Mouse (Mus musculus) cerebellum, adult 11 months (tissue): ENCODE results near the gene Suz12.
"Not testable (repeated sequence)": the region's sequence is repeated elsewhere in the genome, so short reads cannot be mapped to it uniquely, and the experiment has no call there.

Experiments used
- DNase-seq: peaks from one replicate; pipeline ENCODE4 v3.0.0; 2022

Gene Suz12

GRCm38 (mm10) chr11:79993356-79994270, 707 bp downstream of the Suz12 start:
- DNase-seq = no peak

DNA sequence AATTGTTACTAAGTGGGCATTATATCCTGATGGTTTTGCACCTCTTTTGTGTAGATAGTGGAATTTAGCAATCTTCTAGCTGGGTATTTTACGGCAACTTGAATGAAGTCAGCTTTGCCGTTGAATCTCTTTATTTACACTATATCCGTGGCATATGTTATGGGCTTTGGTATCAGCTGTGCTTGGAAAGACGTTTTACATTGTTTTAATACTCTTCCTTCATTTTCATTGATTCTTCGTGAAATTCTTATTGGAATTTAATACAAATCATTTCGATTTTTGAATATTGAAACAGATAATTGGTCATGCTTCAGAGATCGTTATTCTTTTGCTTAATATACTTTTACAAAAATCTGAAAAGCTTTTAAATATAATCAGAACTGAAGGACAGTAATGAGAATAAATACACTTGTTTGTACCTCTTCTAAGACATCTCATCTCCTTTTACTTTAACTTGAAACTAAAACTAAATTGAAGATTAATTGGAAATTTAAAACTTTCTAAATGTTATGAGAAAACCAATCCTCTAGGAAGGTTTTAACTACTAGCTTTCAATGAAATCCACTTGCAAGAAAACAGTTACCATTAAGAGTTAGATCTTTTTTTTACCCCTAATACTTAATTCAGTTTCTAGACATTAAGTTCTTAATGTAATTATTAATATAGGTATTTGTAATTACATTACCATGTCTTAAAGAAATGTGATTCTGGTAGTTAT, 1.5 kb downstream of the Suz12 start:
- DNase-seq = no peak

DNA sequence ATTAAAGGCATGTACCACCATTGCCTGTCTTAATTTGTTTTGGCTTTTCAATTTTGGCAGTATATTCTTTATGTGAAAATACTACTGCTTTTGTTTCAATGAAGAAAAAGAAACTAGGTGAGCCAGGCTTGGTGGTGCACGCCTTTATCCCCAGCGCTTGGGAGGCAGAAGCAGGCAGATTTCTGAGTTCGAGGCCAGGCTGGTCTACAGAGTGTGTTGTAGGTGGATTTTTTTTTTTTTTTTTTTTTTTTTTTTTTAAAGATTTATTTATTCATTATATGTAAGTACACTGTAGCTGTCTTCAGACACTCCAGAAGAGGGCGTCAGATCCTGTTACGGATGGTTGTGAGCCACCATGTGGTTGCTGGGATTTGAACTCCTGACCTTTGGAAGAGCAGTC, 23.6 kb downstream of the Suz12 start:
- not testable (repeated sequence) for DNase-seq

DNA sequence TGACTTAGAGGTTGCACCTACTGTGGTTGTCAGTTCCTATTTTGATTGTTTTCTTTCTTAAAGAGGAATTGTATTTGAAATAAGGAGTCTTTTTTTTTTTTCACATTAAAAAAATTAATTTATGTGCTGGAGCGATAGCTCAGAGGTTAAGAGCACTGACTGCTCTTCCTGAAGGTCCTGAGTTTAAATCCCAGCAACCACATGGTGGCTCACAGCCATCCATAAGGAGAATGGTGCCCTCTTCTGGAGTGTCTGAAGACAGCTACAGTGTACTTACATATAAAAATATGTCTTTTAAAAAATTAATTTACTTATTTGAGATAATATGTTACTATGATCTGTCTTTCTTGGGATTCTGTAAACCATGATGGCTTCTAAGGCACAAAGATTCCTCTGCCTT, 26.9 kb downstream of the Suz12 start:
- DNase-seq = no peak

GRCm38 (mm10) chr11:80021306-80021705, 28.4 kb downstream of the Suz12 start:
- no peak for DNase-seq

DNA sequence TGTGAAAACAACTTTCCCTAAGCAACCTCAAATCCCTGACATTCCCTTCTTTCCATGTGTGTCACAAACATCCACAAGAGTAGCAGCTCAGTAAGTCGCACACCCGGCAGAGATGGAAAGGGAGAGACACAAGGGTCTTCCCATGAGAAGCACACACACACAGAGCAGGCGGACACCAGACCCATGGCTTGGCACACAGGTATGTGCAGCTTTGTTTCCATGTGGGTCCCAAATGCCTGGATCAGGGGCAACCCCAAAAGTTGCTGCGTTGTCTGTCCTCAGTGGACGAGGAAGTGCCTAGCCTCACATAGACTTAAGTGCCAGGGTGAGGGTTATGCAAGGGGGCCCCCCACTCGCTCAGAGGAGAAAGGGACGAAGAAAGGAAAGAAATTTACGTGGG, 44.6 kb downstream of the Suz12 start:
- no peak for DNase-seq

DNA sequence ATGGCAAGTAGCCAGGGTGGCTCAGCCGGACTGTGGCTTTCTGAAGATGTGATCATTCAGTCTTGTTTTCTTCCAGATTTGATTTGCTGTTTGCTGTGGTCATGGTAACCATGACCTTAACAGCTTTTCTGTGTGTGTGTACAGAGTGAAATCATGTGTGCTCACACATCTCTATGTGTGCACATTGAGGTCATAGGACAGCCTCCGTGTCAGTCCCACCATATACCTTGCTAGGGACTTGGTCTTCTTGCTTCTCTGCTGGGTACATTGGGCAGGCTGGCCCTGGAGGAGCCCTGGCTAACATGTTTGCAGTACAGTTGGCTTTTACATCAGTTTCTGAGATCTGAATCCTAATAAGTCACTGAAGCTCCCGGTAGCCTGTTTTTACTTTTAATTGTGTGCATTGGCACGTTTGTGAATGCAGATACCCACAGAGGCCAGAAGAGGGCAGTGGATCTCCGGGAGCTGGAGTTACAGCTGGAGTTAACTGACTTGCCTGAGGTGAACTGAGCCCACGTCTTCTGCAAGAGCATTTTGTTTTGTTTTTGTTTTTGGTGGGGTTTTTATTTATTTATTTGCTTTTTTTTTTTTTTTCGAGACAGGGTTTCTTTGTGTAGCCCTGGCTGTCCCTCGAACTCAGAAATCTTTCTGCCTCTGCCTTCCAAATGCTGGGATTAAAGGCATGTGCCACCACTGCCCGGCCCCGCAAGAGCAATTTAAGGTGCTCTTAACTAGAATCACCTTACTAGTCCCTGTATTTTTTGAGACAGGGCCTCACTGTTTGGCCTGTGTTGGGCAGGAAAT, 49.9 kb downstream of the Suz12 start:
- DNase-seq = no peak

DNA sequence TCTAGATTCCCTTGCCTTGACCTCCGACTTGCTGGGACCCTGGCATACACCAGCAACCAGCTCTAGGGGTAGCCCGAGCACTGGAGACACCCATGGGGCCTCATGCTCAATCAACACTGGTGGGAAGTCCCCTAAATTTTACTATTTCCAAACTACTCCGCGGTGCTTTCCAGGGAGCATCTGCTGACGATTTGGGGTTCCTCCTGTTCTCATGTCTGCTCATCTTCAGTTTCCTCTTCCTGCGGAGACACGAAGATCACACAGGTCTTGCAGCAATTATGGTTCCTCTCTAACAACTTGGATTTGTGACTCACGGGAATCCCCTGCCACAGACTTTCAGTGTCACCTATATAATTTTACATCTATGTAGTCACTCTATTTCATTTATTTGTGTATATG, 50.5 kb downstream of the Suz12 start:
- DNase-seq = no peak

- no peak for DNase-seq
These were observed 54.0 kb downstream of the Suz12 start for GRCm38 (mm10) chr11:80046856-80047255.

- no peak for DNase-seq
These were observed 57.2 kb downstream of the Suz12 start for GRCm38 (mm10) chr11:80050088-80050487.

DNA sequence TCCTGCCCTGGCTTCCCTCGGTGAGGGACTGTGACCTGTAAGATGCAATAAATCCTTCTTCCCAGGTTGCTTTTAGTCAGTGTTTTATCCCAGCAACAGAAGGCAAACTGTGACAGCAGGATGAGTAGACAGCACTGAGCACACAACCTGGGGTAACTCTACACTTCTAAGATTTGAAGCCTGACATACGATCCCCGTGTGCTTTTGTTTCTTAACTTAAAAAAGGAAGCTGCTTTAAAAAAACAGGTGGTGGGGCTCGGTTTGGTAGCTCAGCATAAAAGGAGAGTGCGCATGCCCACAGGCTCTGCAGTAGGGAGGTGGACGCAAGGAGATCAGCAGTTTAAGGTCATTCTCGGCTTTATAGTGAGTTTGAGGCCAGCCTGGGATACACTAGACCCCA, 59.5 kb downstream of the Suz12 start:
- DNase-seq = no peak

GRCm38 (mm10) chr11:80053171-80053570, 60.3 kb downstream of the Suz12 start:
- DNase-seq = no peak

DNA sequence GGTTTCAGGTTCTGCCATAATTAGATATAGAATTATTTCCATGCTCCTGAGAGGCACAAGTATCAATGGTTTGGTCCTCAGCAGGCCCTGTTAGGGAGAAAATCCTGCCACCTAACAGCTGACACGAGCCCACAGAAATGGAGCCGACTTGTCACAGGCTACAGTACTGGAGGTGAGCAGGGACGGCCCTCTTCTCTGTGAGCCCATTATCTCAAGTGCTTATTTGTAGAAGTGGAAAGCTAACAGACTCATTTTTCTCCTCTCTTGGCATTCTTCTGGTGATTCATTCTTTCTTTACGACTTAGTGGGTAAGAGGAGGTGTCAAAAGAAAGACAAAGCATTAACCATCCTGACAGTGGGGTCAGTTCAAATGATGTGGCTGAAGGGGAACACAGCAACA, 61.8 kb downstream of the Suz12 start:
- no peak for DNase-seq

DNA sequence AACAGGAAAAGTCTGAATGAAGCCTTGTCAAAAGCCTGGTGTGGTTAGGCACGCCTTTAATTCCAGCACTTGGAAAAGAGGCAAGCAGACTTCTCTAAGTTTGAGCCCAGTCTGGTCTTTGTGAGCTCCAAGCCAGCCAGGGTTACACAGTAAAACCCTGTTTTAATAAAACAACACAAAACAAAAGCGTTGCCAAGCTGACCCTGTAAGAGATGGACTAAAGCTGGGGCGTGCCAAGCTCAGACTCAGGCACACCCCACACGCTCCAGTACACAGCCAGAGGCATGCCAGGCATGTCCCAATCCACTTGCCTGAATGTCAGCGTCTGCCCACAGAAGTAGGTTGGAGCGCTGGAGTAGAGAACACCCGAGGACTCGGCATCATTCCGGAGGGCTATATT, 63.2 kb downstream of the Suz12 start:
- DNase-seq = no peak

GRCm38 (mm10) chr11:80062159-80062558, 69.3 kb downstream of the Suz12 start:
- DNase-seq = no peak

DNA sequence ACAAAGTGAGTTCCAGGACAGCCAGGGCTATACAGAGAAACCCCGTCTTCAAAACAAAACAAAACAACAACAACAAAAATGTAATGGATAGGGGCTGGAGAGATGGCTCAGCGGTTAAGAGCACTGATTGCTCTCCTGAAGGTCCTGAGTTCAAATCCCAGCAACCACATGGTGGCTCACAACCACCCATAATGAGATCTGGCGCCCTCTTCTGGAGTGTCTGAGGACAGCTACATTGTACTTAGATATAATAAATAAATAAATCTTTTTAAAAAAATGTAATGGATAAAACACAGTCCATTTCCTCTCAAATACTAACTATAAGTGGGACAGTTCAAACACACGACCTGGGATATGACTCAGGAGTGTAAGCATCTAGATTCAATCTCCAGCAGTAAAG, 73.5 kb downstream of the Suz12 start:
- not testable (repeated sequence) for DNase-seq

DNA sequence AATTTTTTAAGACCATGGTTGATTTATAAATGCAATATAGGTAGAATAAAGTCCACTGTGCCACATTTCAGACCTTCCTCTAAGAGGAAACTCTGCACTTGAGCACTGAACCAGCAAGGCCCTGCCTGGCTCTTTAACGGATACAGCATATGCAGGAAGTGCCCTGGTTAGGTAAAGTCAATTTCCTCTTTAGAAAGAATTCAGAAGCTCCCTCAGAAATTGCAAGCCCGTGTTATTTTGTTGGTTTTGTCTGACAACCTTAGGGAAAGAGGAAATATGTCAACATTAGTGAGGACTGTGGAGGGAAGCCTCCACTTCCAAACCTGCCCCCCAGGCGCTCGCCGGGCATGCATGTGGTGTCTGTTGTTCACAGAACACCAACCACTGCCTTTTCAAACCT, 74.7 kb downstream of the Suz12 start:
- no peak for DNase-seq

- DNase-seq = no peak
These were observed 76.9 kb downstream of the Suz12 start for GRCm38 (mm10) chr11:80069815-80070214.

GRCm38 (mm10) chr11:80071039-80071438, 78.1 kb downstream of the Suz12 start:
- no peak for DNase-seq

DNA sequence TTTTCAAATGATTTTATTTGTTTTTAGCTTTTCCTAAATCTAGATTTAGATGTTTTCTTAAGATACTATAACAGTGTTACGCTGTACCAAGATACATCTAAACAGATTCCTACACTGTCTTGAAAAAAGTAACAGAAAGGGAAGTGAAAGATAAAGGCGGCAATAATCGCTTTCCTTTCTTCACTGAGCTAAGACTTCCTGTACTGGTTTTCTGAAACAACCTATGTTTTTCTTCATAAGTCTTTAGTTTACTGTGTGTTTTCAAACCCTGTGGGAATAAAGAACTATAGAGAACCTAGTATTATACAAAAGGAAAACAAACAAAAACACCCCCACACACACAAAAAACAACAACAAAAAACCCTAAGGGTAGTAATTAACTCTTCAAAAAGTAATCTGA, 79.5 kb downstream of the Suz12 start:
- no peak for DNase-seq

- DNase-seq = no peak
These were observed 82.8 kb downstream of the Suz12 start for GRCm38 (mm10) chr11:80075608-80076277.

GRCm38 (mm10) chr11:80077784-80078545, 85.1 kb downstream of the Suz12 start:
- DNase-seq = no peak
